Mouse (Mus musculus) cerebellum, adult 2 months (tissue): Measurements from ENCODE around the gene Ikzf3. TPM values are rescaled to one million over a fixed set of nuclear protein-coding genes. Genes with fewer than 3 reads are reported as not detected.

Experiments used
- DNase-seq, 2 experiments: peaks; one replicate each; pipeline ENCODE4 v3.0.0; 2021
- H3K27ac ChIP-seq: fragments of 200-500 bp; 2 replicates; pipeline ENCODE4 v1.5.1; 2012; ENCODE audit warnings: low read length, control low read depth, inconsistent platforms; ENCODE audit not compliant: insufficient read depth
- H3K27me3 ChIP-seq: fragments of 200-500 bp; 2 replicates; pipeline ENCODE4 v1.6.1; 2012; ENCODE audit warnings: inconsistent platforms, mild to moderate bottlenecking, low read length, moderate library complexity; ENCODE audit not compliant: control insufficient read depth, insufficient read depth
- H3K4me1 ChIP-seq: fragments of 200-500 bp; 2 replicates; pipeline ENCODE4 v1.6.1; 2011; ENCODE audit warnings: low read length; ENCODE audit not compliant: control insufficient read depth, insufficient read depth
- H3K4me3 ChIP-seq: fragments of 200-500 bp; replicated peaks from 2 replicates; pipeline ENCODE3; 2011; ENCODE audit warnings: mild to moderate bottlenecking, low read depth, low read length, control low read depth; ENCODE audit not compliant: insufficient read depth
- CTCF ChIP-seq: fragments of 200-500 bp; IDR thresholded peaks from 2 replicates; pipeline ENCODE4 v1.5.1; 2011; ENCODE audit warnings: low read depth, mild to moderate bottlenecking, control low read depth, low read length, moderate library complexity, borderline replicate concordance; ENCODE audit not compliant: insufficient read depth
- POLR2A ChIP-seq: fragments of 200-500 bp; IDR thresholded peaks from 2 replicates; pipeline ENCODE4 v1.6.1; 2011; ENCODE audit warnings: low read length, control low read depth, borderline replicate concordance; ENCODE audit not compliant: insufficient read depth
- WGBS: fragments of 180-500 bp; shearing (Covaris S2); methylation state at CpG from one replicate; pipeline ENCODE4 v1.1.7; 2018; 5-methylcytosine and 5-hydroxymethylcytosine counted together
- polyA plus RNA-seq: library from polyadenylated mRNA; depleted of rRNA; stranded (reverse); fragments of >200 nt; gene quantifications from 2 replicates; pipeline ENCODE4 v1.2.3, GENCODE M21; 2012

The Ikzf3 gene
- polyA plus RNA-seq, 1 experiment, result 0.07 TPM

- WGBS, result 75% methylated on average over 6 of the region's 6 CpGs
- Histone ChIP-seq H3K4me1 (no peaks in the 10 kb centered on the region), H3K4me3 (no peak overlapping the region), H3K27me3 (no peaks in the 10 kb centered on the region), H3K27ac (no peak overlapping the region)
- TF ChIP-seq CTCF, result no peak
- TF ChIP-seq POLR2A, result no peak
- DNase-seq, result no peak
These were observed 64.6 kb downstream of the Ikzf3 start for GRCm38 (mm10) chr11:98481231-98481630.

- TF ChIP-seq POLR2A, result no peak
- TF ChIP-seq CTCF, result no peak
- DNase-seq, result no peak
- Histone ChIP-seq H3K4me3 (no peak overlapping the region), H3K27me3 (no peaks in the 10 kb centered on the region; the same call in 1 of the 2 replicates), H3K27ac (no peak overlapping the region), H3K4me1 (no peaks in the 10 kb centered on the region)
- WGBS, result 90% methylated on average over 12 of the region's 12 CpGs
These were observed 65.8 kb downstream of the Ikzf3 start for GRCm38 (mm10) chr11:98479940-98480497.

- H3K4me1 ChIP-seq, result no peaks in the 10 kb centered on the region
- no peak for DNase-seq
- H3K27ac ChIP-seq, result no peak overlapping the region
- 47% methylated on average over 13 of the region's 13 CpGs for WGBS
- no peaks in the 10 kb centered on the region; the same call in 1 of the 2 replicates for H3K27me3 ChIP-seq
- H3K4me3 ChIP-seq, result no peak overlapping the region
- TF ChIP-seq CTCF, result no peak
- no peak for TF ChIP-seq POLR2A
These were observed 66.5 kb downstream of the Ikzf3 start for GRCm38 (mm10) chr11:98479026-98479939.

- no peak overlapping the region for H3K27ac ChIP-seq
- no peaks in the 10 kb centered on the region; the same call in 1 of the 2 replicates for H3K27me3 ChIP-seq
- H3K4me1 ChIP-seq, result no peaks in the 10 kb centered on the region
- no peak overlapping the region for H3K4me3 ChIP-seq
- 75% methylated on average over 14 of the region's 14 CpGs for WGBS
- DNase-seq, result no peak
- TF ChIP-seq POLR2A (no peak), CTCF (no peak)
These were observed 68.7 kb downstream of the Ikzf3 start for GRCm38 (mm10) chr11:98477011-98477701.

- no peaks in the 10 kb centered on the region for H3K4me1 ChIP-seq
- no peak overlapping the region for H3K27ac ChIP-seq
- no peak for TF ChIP-seq POLR2A
- no peak for TF ChIP-seq CTCF
- DNase-seq, result no peak
- H3K27me3 ChIP-seq, result no peaks in the 10 kb centered on the region; the same call in 1 of the 2 replicates
- 83% methylated on average over 4 of the region's 4 CpGs for WGBS
- H3K4me3 ChIP-seq, result no peak overlapping the region
These were observed 69.4 kb downstream of the Ikzf3 start for GRCm38 (mm10) chr11:98476434-98476807.

- Histone ChIP-seq H3K4me1 (no peaks in the 10 kb centered on the region), H3K27ac (no peak overlapping the region), H3K4me3 (no peak overlapping the region), H3K27me3 (no peaks in the 10 kb centered on the region; the same call in 1 of the 2 replicates)
- 90% methylated on average over 9 of the region's 9 CpGs for WGBS
- TF ChIP-seq POLR2A (no peak), CTCF (no peak)
- no peak for DNase-seq
These were observed 70.0 kb downstream of the Ikzf3 start for GRCm38 (mm10) chr11:98475630-98476433.

GRCm38 (mm10) chr11:98474967-98475366 is 70.9 kb downstream of the Ikzf3 start:
- Histone ChIP-seq H3K4me1 (no peaks in the 10 kb centered on the region), H3K27ac (no peak overlapping the region), H3K27me3 (no peaks in the 10 kb centered on the region; the same call in 1 of the 2 replicates), H3K4me3 (no peak overlapping the region)
- DNase-seq, result no peak
- TF ChIP-seq POLR2A (no peak), CTCF (no peak)
- 86% methylated on average over 11 of the region's 11 CpGs for WGBS
